Comparison of ENCODE assay signal across 8 mouse cellular contexts in genomic region chr16:30065077-30065476, GRCm38 (mm10). TPM values are rescaled to one million over a fixed set of nuclear protein-coding genes. Genes with fewer than 3 reads are reported as not detected.
A peak's percentile ranks its signal among the peaks of the same experiment; 100 is the strongest.
DNase-seq lines count a peak whose midpoint lies in the region; ATAC-seq and TF ChIP-seq lines count a peak whose summit lies in the region.

No protein-coding gene starts in this region.

- H3K36me3 ChIP-seq in E14TG2a.4 (ENCODE audit: insufficient read depth, low read length): peaks cover 11% of the 10 kb centered on the region
- no peaks in the 10 kb centered on the region for H3K36me3 ChIP-seq in forebrain, embryonic 14.5 days (ENCODE audit: control insufficient read depth, insufficient read depth, low read length)
- H3K36me3 ChIP-seq in lung, embryonic 14.5 days (ENCODE audit: insufficient read depth): peaks cover 11% of the 10 kb centered on the region

- peak; percentile 60 for ATAC-seq in forebrain, embryonic 14.5 days
- ATAC-seq in lung, embryonic 14.5 days (ENCODE audit: insufficient read depth): peak; percentile 65

- H3K9me3 ChIP-seq in E14TG2a.4 (ENCODE audit: low read length): no peaks in the 10 kb centered on the region
- H3K9me3 ChIP-seq in forebrain, embryonic 14.5 days (replicated peaks; ENCODE audit: control insufficient read depth, low read length): no peaks in the 10 kb centered on the region
- no peaks in the 10 kb centered on the region for H3K9me3 ChIP-seq in lung, embryonic 14.5 days (ENCODE audit: low read depth, low read length)

- peak overlapping the region; percentile 98; the same call in 1 of the 2 replicates for H3K27ac ChIP-seq in brown adipose tissue, adult 24 weeks (replicated peaks; ENCODE audit: low read depth, low read length)
- no peak overlapping the region for H3K27ac ChIP-seq in forebrain, embryonic 14.5 days (ENCODE audit: low read depth, low read length)
- H3K27ac ChIP-seq in lung, embryonic 14.5 days (ENCODE audit: low read depth): peak overlapping the region; percentile 99; the same call in 1 of the 2 replicates

- peak overlapping the region; percentile 77 for H3K9ac ChIP-seq in forebrain, embryonic 14.5 days (ENCODE audit: low read length)
- no peak overlapping the region for H3K9ac ChIP-seq in lung, embryonic 14.5 days

- no peak for TF ChIP-seq CTCF in E14TG2a.4 (conservative IDR thresholded peaks at IDR 0.05; ENCODE audit: low read length)
- no peak for TF ChIP-seq CTCF in lung, embryonic 14.5 days (IDR thresholded peaks at IDR 0.05; ENCODE audit: low read depth)

- peak overlapping the region; percentile 100 for H3K4me2 ChIP-seq in forebrain, embryonic 14.5 days (ENCODE audit: low read length)
- peak overlapping the region; percentile 92 for H3K4me2 ChIP-seq in lung, embryonic 14.5 days

- intact Hi-C loops in heart, postnatal 10 days (cut with DNase I): no loop called here

- H3K27me3 ChIP-seq in E14TG2a.4 (ENCODE audit: insufficient read depth, low read length): peaks cover 4% of the 10 kb centered on the region; the same call in 1 of the 2 replicates
- H3K27me3 ChIP-seq in forebrain, embryonic 14.5 days (replicated peaks; ENCODE audit: control insufficient read depth, insufficient read depth, low read length): 0 out of 2 replicates have a peak, but pooled peaks cover 7% of the 10 kb centered on the region
- H3K27me3 ChIP-seq in lung, embryonic 14.5 days (ENCODE audit: insufficient read depth, low read length): no peaks in the 10 kb centered on the region

- H3K4me3 ChIP-seq in E14TG2a.4 (replicated peaks; ENCODE audit: low read length): peak overlapping the region; percentile 84
- H3K4me3 ChIP-seq in brown adipose tissue, adult 24 weeks (ENCODE audit: insufficient read depth, low read depth, low read length): peak overlapping the region; percentile 94
- peak overlapping the region; percentile 61 for H3K4me3 ChIP-seq in forebrain, embryonic 14.5 days (ENCODE audit: low read depth, low read length)
- peak overlapping the region; percentile 84 for H3K4me3 ChIP-seq in lung, embryonic 14.5 days (ENCODE audit: low read depth, low read length)

- WGBS in forebrain, embryonic 14.5 days: under 1% methylated on average over 21 of the region's 21 CpGs
- WGBS in lung, embryonic 14.5 days: under 1% methylated on average over 21 of the region's 21 CpGs

- H3K4me1 ChIP-seq in E14TG2a.4 (replicated peaks; ENCODE audit: low read depth, low read length): peaks cover 70% of the 10 kb centered on the region
- peaks cover 5% of the 10 kb centered on the region; the same call in 1 of the 2 replicates for H3K4me1 ChIP-seq in brown adipose tissue, adult 24 weeks (ENCODE audit: control insufficient read depth, insufficient read depth, insufficient read length, low read length)
- peaks cover 31% of the 10 kb centered on the region for H3K4me1 ChIP-seq in forebrain, embryonic 14.5 days (ENCODE audit: control insufficient read depth, insufficient read depth, low read length)
- peaks cover 45% of the 10 kb centered on the region for H3K4me1 ChIP-seq in lung, embryonic 14.5 days (ENCODE audit: insufficient read depth)

- peak; percentile 95 for DNase-seq in forebrain, embryonic 14.5 days (ENCODE audit: low spot score)
- peak; percentile 97 for DNase-seq in heart, postnatal 10 days
- DNase-seq in layer of hippocampus, adult 8-10 months (ENCODE audit: low spot score in 2 of 2): peak; percentile 85
- DNase-seq in lung, embryonic 14.5 days: peak; percentile 99
- peak; percentile 82 for DNase-seq in ovary, postnatal 14 days (ENCODE audit: low spot score)
- peak; percentile 51 for DNase-seq in thymus, postnatal 14 days

RNA-seq across cellular contexts. Expression of gene Hes1, which starts 0.9 kb away (rescaled TPM):
- polyA plus RNA-seq in brown adipose tissue, adult 24 weeks (2012; ENCODE audit: insufficient read depth, insufficient read length, missing spikeins): 14.0 and 14.4 TPM in 2 replicates
- 15.2 and 20.5 TPM in 2 replicates for polyA plus RNA-seq in forebrain, embryonic 14.5 days (2014; fragmentation: Nextera tagmentation; extraction: Ambion mirVana)
- 10 to 100 TPM; 49.0 to 58.4 TPM for total RNA-seq in heart, postnatal 10 days (2021)
- 10 to 100 TPM; 21.8 to 37.1 (median 23.1) TPM for total RNA-seq in layer of hippocampus, adult 8-10 months (2022)
- 52.9 and 54.0 TPM in 2 replicates for polyA plus RNA-seq in lung, embryonic 14.5 days (2014; fragmentation: Nextera tagmentation; extraction: Ambion mirVana)
